Mouse (Mus musculus) embryonic facial prominence, embryonic 11.5 days (tissue): ENCODE measurements around the gene Tfb1m. TPM values are rescaled to one million over a fixed set of nuclear protein-coding genes. Genes with fewer than 3 reads are reported as not detected.

Source experiments
- ATAC-seq: fragments of 200-750 bp; cut with Nextera tagmentation; replicated peaks from 2 replicates; pipeline ENCODE4 v1.8.0; 2017; ENCODE audit warnings: low read depth; ENCODE audit not compliant: insufficient number of reproducible peaks, low FRiP score, low TSS enrichment
- DNase-seq: peaks from one replicate; pipeline ENCODE4 v3.0.0-alpha.2; 2015; ENCODE audit warnings: low spot score
- H3K27ac ChIP-seq: fragments of 300-500 bp; sonication (generic); replicated peaks from 2 replicates; pipeline ENCODE4 v1.5.1; 2014; ENCODE audit warnings: mild to moderate bottlenecking, low read depth, low read length, control low read depth
- H3K27me3 ChIP-seq: fragments of 300-500 bp; sonication (generic); 2 replicates; pipeline ENCODE4 v1.6.1; 2014; ENCODE audit warnings: mild to moderate bottlenecking, low read length, moderate library complexity, mixed read lengths; ENCODE audit not compliant: control insufficient read depth, insufficient read depth
- H3K36me3 ChIP-seq: fragments of 300-500 bp; sonication (generic); replicated peaks from 2 replicates; pipeline ENCODE4 v1.6.1; 2014; ENCODE audit warnings: low read depth, mild to moderate bottlenecking, low read length, moderate library complexity, mixed read lengths; ENCODE audit not compliant: control insufficient read depth, insufficient read depth
- H3K4me1 ChIP-seq: fragments of 300-500 bp; sonication (generic); 2 replicates; pipeline ENCODE4 v1.6.1; 2014; ENCODE audit warnings: low read length, mixed read lengths; ENCODE audit not compliant: control insufficient read depth, insufficient read depth
- H3K4me2 ChIP-seq: fragments of 300-500 bp; sonication (generic); 2 replicates; pipeline ENCODE4 v1.6.1; 2014; ENCODE audit warnings: low read depth, mild to moderate bottlenecking, control low read depth, low read length, moderate library complexity
- H3K4me3 ChIP-seq: fragments of 300-500 bp; sonication (generic); 2 replicates; pipeline ENCODE4 v1.5.1; 2014; ENCODE audit warnings: low read depth, low read length, control low read depth
- H3K9ac ChIP-seq: fragments of 300-500 bp; sonication (generic); replicated peaks from 2 replicates; pipeline ENCODE4 v1.6.1; 2014; ENCODE audit warnings: mild to moderate bottlenecking, control low read depth, low read length
- H3K9me3 ChIP-seq: fragments of 300-500 bp; sonication (generic); replicated peaks from 2 replicates; pipeline ENCODE4 v1.6.1; 2016; ENCODE audit warnings: mild to moderate bottlenecking, low read length, inconsistent platforms, mixed read lengths; ENCODE audit not compliant: control insufficient read depth
- WGBS: fragments of 180-500 bp; shearing (Covaris S2); extraction: QIAGEN DNeasy Blood & Tissue Kit; methylation state at CpG from one replicate; pipeline ENCODE4 v1.1.7; 2014; 5-methylcytosine and 5-hydroxymethylcytosine counted together
- polyA plus RNA-seq: library from polyadenylated mRNA; unstranded; fragments of >200 nt; fragmentation: Nextera tagmentation; extraction: Ambion mirVana; gene quantifications from 2 replicates; pipeline ENCODE4 v1.2.1, GENCODE M21; 2014

The Tfb1m gene
- 22.4 and 25.9 TPM in 2 replicates for polyA plus RNA-seq

GRCm38 (mm10) chr17:3557331-3558311 lies at the start of gene Tfb1m:
Gene Tfb1m (minus strand): TSS chr17:3557781.
- DNase-seq (peak; percentile 100), ATAC-seq (peak; percentile 100)
- peak within 1 kb of the TSS; percentile 1 for H3K27ac ChIP-seq
- no peaks in the 10 kb centered on the region for H3K36me3 ChIP-seq
- WGBS, result 1% methylated on average over 60 of the region's 60 CpGs
- H3K9me3 ChIP-seq, result no peaks in the 10 kb centered on the region
- peak within 1 kb of the TSS; percentile 57 for H3K4me2 ChIP-seq
- H3K4me3 ChIP-seq, result peak within 1 kb of the TSS; percentile 31
- peak within 1 kb of the TSS; percentile 60 for H3K9ac ChIP-seq
- no peaks in the 10 kb centered on the region for H3K4me1 ChIP-seq
- no peaks in the 10 kb centered on the region for H3K27me3 ChIP-seq

- no peaks in the 10 kb centered on the region for H3K27me3 ChIP-seq
- H3K36me3 ChIP-seq, result no peaks in the 10 kb centered on the region
- WGBS, result 78% methylated on average over 6 of the region's 6 CpGs
Observed at GRCm38 (mm10) chr17:3602954-3603672, 45.5 kb upstream of the Tfb1m start.

GRCm38 (mm10) chr17:3598393-3598792 lies 40.8 kb upstream of the Tfb1m start:
- Histone ChIP-seq H3K27ac (no peak overlapping the region), H3K9me3 (no peaks in the 10 kb centered on the region), H3K4me1 (no peaks in the 10 kb centered on the region), H3K9ac (no peak overlapping the region), H3K4me2 (no peak overlapping the region), H3K27me3 (no peaks in the 10 kb centered on the region), H3K4me3 (no peak overlapping the region), H3K36me3 (no peaks in the 10 kb centered on the region)
- ATAC-seq, result no peak
- no peak for DNase-seq
- 83% methylated on average over 1 of the region's 1 CpGs for WGBS

More at GRCm38 (mm10) chr17:3602954-3603672, 45.5 kb upstream of the Tfb1m start:
- DNase-seq, result no peak
- no peak for ATAC-seq
- Histone ChIP-seq H3K4me2 (no peak overlapping the region), H3K4me1 (no peaks in the 10 kb centered on the region), H3K9me3 (no peaks in the 10 kb centered on the region), H3K4me3 (no peak overlapping the region), H3K9ac (no peak overlapping the region), H3K27ac (no peak overlapping the region)

GRCm38 (mm10) chr17:3597866-3598265 lies 40.3 kb upstream of the Tfb1m start:
- Histone ChIP-seq H3K36me3 (no peaks in the 10 kb centered on the region), H3K9ac (no peak overlapping the region), H3K4me2 (no peak overlapping the region), H3K9me3 (no peaks in the 10 kb centered on the region), H3K27me3 (no peaks in the 10 kb centered on the region), H3K27ac (no peak overlapping the region), H3K4me1 (no peaks in the 10 kb centered on the region), H3K4me3 (no peak overlapping the region)
- DNase-seq (no peak), ATAC-seq (no peak)
- WGBS, result 97% methylated on average over 1 of the region's 1 CpGs

- no peak overlapping the region for H3K4me2 ChIP-seq
- no peak overlapping the region for H3K4me3 ChIP-seq
- no peak overlapping the region for H3K27ac ChIP-seq
- no peaks in the 10 kb centered on the region for H3K36me3 ChIP-seq
- H3K9me3 ChIP-seq, result no peaks in the 10 kb centered on the region
- no peaks in the 10 kb centered on the region for H3K27me3 ChIP-seq
- WGBS, result 63% methylated on average over 1 of the region's 1 CpGs
- no peak for ATAC-seq
- H3K9ac ChIP-seq, result no peak overlapping the region
- H3K4me1 ChIP-seq, result no peaks in the 10 kb centered on the region
- peak; percentile 23 for DNase-seq
Observed at GRCm38 (mm10) chr17:3597130-3597529, 39.5 kb upstream of the Tfb1m start.

- 4% methylated on average over 12 of the region's 12 CpGs for WGBS
- ATAC-seq (no peak), DNase-seq (peak; percentile 88)
- Histone ChIP-seq H3K9ac (no peak overlapping the region), H3K27me3 (no peaks in the 10 kb centered on the region), H3K27ac (no peak overlapping the region), H3K4me2 (no peak overlapping the region), H3K9me3 (no peaks in the 10 kb centered on the region), H3K4me1 (no peaks in the 10 kb centered on the region), H3K4me3 (no peak overlapping the region), H3K36me3 (no peaks in the 10 kb centered on the region)
Observed at GRCm38 (mm10) chr17:3570876-3571275, 13.3 kb upstream of the Tfb1m start.

GRCm38 (mm10) chr17:3562405-3562804 lies 4.8 kb upstream of the Tfb1m start:
- Histone ChIP-seq H3K9ac (no peak overlapping the region), H3K4me3 (no peak overlapping the region), H3K4me2 (no peak overlapping the region), H3K4me1 (no peaks in the 10 kb centered on the region), H3K9me3 (no peaks in the 10 kb centered on the region), H3K27ac (no peak overlapping the region), H3K36me3 (no peaks in the 10 kb centered on the region), H3K27me3 (no peaks in the 10 kb centered on the region)
- DNase-seq (no peak), ATAC-seq (no peak)
- WGBS, result 57% methylated on average over 8 of the region's 8 CpGs

- DNase-seq (peak; percentile 28), ATAC-seq (no peak)
- Histone ChIP-seq H3K4me3 (no peak overlapping the region), H3K9ac (no peak overlapping the region), H3K4me1 (no peaks in the 10 kb centered on the region), H3K4me2 (no peak overlapping the region), H3K36me3 (no peaks in the 10 kb centered on the region), H3K27me3 (no peaks in the 10 kb centered on the region), H3K27ac (no peak overlapping the region), H3K9me3 (no peaks in the 10 kb centered on the region)
- 76% methylated on average over 3 of the region's 3 CpGs for WGBS
Observed at GRCm38 (mm10) chr17:3560534-3560933, 3.0 kb upstream of the Tfb1m start.
